Mouse (Mus musculus) layer of hippocampus, adult 18-20 months (tissue): ENCODE data around the gene Stim2. TPM values are rescaled to one million over a fixed set of nuclear protein-coding genes. Genes with fewer than 3 reads are reported as not detected.

Experiments used
- DNase-seq, 2 experiments: peaks; one replicate each; pipeline ENCODE4 v3.0.0; 2022; ENCODE audit warnings: low spot score in 2 of 2
- total RNA-seq, 2 experiments: library from RNA; stranded (reverse); gene quantifications; 2 replicates each; pipeline ENCODE4 v1.2.3; 2021

Stim2 gene
- total RNA-seq, 2 experiments from 2014 or later = 157 to 166 TPM

- DNase-seq = no peak
Observed at GRCm38 (mm10) chr5:54110789-54111188, 112.5 kb downstream of the Stim2 start.

- DNase-seq = peak in 1 of 2 experiments; percentile 83
Observed at GRCm38 (mm10) chr5:54113284-54113683, 115.0 kb downstream of the Stim2 start.

- no peak for DNase-seq
Observed at GRCm38 (mm10) chr5:54116538-54116937, 118.2 kb downstream of the Stim2 start.

- no peak for DNase-seq
Observed at GRCm38 (mm10) chr5:54118410-54119212, 120.3 kb downstream of the Stim2 start.

- DNase-seq = no peak
Observed at GRCm38 (mm10) chr5:54148091-54148795, 149.9 kb downstream of the Stim2 start.

- peak; percentile 31 to 83 for DNase-seq
Observed at GRCm38 (mm10) chr5:54154503-54155226, 156.4 kb downstream of the Stim2 start.

- peak in 1 of 2 experiments; percentile 49 for DNase-seq
Observed at GRCm38 (mm10) chr5:54155227-54155776, 157.0 kb downstream of the Stim2 start.

GRCm38 (mm10) chr5:54155916-54156315 lies 157.6 kb downstream of the Stim2 start:
- DNase-seq = no peak

- DNase-seq = no peak
Observed at GRCm38 (mm10) chr5:54156944-54157527, 158.7 kb downstream of the Stim2 start.

GRCm38 (mm10) chr5:54158230-54158629 lies 159.9 kb downstream of the Stim2 start:
- DNase-seq = no peak

- DNase-seq = peak in 1 of 2 experiments; percentile 18
Observed at GRCm38 (mm10) chr5:54159156-54159793, 161.0 kb downstream of the Stim2 start.

- DNase-seq = no peak
Observed at GRCm38 (mm10) chr5:54160561-54160960, 162.3 kb downstream of the Stim2 start.

GRCm38 (mm10) chr5:54163890-54164289 lies 165.6 kb downstream of the Stim2 start:
- no peak for DNase-seq

Other genes starting within 250 kb of the Stim2 start
- gene Tbc1d19, start 188.9 kb upstream of the Stim2 start, total RNA-seq = 10 to 100 TPM; 43.2 to 44.4 TPM